Comparison of ENCODE assay signal across 16 mouse cellular contexts in the genomic region with DNA sequence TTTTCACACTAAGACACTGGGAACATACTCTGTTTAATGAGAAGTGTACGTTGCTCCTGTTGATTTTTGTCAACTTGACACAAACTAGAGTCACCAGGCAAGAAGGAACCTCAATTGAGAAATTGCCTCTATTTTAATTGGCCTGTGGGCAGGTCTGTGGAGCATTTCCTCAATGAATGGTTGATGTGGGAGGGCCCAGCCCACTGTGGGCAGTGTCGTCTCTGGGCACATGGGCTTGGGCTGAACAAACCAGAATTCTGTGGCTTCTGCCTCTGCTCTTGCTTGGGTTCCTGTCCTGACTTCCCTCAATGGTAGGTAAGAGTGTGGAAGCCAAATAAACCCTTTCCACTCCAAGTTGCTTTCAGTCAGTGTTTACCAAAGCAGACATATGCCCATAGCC.
"Had no signal": no experiment of that assay in that cellular context is flagged by ENCODE, and none has a peak within 500 bp of the region (broad histone marks: within the 10 kb centered on the region; RNA-seq: fewer than 3 reads in every experiment).

No protein-coding gene starts in this region.

- DNase-seq: kidney, adult 2 months; kidney, postnatal 25 days; layer of hippocampus, adult 9-11 months; liver; lung, adult 2 months; lung, postnatal 4 days; right cerebral cortex, adult 18-20 months; right cerebral cortex, postnatal 14 days; spleen, adult 18-20 months; thymus, adult 2 months; thymus, postnatal 14 days; thymus, postnatal 4 days had no signal

- ATAC-seq: intestine, postnatal 0 days; liver, embryonic 12.5 days; midbrain, embryonic 13.5 days; midbrain, embryonic 16.5 days had no signal
